Mouse (Mus musculus): ENCODE data around the gene Wdfy2. TPM values are rescaled to one million over a fixed set of nuclear protein-coding genes. Genes with fewer than 3 reads are reported as not detected.

Wdfy2 gene
- total RNA-seq, 2 experiments from 2014 or later, result 20.0 to 33.7 TPM

Small RNA genes lying within 50 kb of the gene (microRNA-seq; reads per million reads assigned to microRNA genes)
- gene Mir6541 (ENCODE audit: borderline number of aligned reads in 2 of 2) (0 reads per million in 2 experiments), gene Mir8098 (ENCODE audit: borderline number of aligned reads in 2 of 2) (1.4 to 2.4 reads per million in 2 experiments)

Other genes with a start within 250 kb of the Wdfy2 start
- gene Serpine3, start 174.0 kb upstream of the Wdfy2 start, total RNA-seq (2021), result not detected
- 10 to 100 TPM; 34.3 to 44.5 TPM for gene Ints6, start 76.5 kb upstream of the Wdfy2 start, total RNA-seq (2021)
- not detected for gene Defb48, start 146.8 kb downstream of the Wdfy2 start, total RNA-seq (2021)
- gene Defb47, start 160.4 kb downstream of the Wdfy2 start, total RNA-seq (2021), result not detected
- not detected for gene Defb43, start 174.1 kb downstream of the Wdfy2 start, total RNA-seq (2021)
- gene Defb42, start 209.3 kb downstream of the Wdfy2 start, total RNA-seq (2021), result 1 to 10 TPM in 1 of 2 experiments, under 1 TPM in 1; 0.30 to 1.1 TPM
- not detected for gene Defb30, start 212.3 kb downstream of the Wdfy2 start, total RNA-seq (2021)